Mouse (Mus musculus) C2C12 (cell line): ENCODE results near the gene Ctnnbl1.

Experiments used
- CTCF ChIP-seq: IDR thresholded peaks from one replicate; pipeline ENCODE4 v1.5.1; 2011; ENCODE audit not compliant: control insufficient read depth, insufficient read depth, insufficient read length
- MAX ChIP-seq: IDR thresholded peaks from one replicate; pipeline ENCODE4 v1.6.1; 2011; ENCODE audit warnings: mild to moderate bottlenecking, control low read depth

- no peak for TF ChIP-seq CTCF
- no peak for TF ChIP-seq MAX
These were observed 154.0 kb downstream of the Ctnnbl1 start for GRCm38 (mm10) chr2:157891166-157891565.
